Mouse (Mus musculus): ENCODE data around the gene Mdh2. TPM values are rescaled to one million over a fixed set of nuclear protein-coding genes. Genes with fewer than 3 reads are reported as not detected.

Mdh2 gene
- polyA plus RNA-seq, 1 experiment from 2014 or later = 564 TPM

DNA sequence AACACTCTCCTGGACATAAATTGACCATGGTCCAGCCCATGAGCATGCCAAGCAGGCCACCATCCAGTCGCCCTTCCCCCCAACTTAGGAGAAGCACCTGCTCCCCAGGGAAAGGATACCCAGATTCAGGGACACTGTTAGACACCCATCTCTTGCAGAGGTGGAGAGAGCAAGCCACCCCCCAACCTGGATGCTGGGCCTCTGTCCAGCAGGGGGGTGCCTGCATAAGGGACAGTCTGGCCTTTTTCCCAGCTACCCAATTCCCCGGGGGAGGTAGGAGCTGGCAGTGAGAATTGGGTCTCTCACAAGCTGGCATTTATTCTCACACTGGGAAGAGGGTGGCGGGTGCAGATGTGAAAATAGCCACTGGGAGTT, 29.0 kb downstream of the Mdh2 start:
- Histone ChIP-seq H3K4me3 (peak overlapping the region; percentile 60), H3K9ac (peak overlapping the region; percentile 86), H3K9me3 (replicated peaks) (no peaks in the 10 kb centered on the region), H3K4me2 (peak overlapping the region; percentile 68), H3K36me3 (ENCODE audit: poor library complexity, severe bottlenecking) (no peaks in the 10 kb centered on the region), H3K4me1 (peaks cover 18% of the 10 kb centered on the region), H3K27ac (no peak overlapping the region; the same call in 1 of the 2 replicates), H3K27me3 (peaks cover 7% of the 10 kb centered on the region; the same call in 1 of the 2 replicates)
- WGBS = 40% methylated on average over 3 of the region's 3 CpGs
- ATAC-seq = no peak

DNA sequence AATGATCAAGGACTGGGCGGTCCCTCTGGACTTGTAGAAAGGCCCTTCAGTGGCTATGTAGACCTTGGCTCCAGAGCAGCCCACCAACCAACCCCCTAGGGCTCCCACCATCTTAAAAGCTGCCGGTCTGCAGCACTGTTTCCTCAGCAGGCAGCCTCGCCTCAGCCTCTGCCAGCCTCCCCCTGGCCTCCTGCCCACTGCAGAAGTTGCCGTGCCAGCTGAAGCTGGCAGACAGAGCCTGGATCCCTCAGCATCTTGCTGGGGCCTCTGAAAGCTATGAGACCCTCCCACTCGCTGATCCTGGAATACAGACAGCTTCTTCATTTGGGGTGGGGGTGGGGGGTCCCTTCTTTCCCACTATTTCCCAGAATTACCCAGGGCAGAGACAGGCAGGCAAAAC, 34.7 kb downstream of the Mdh2 start:
- H3K27ac ChIP-seq = 0 out of 2 replicates have a peak overlapping the region, but pooled peaks have one; percentile 19
- no peak; the same call in 1 of the 2 replicates for ATAC-seq

DNA sequence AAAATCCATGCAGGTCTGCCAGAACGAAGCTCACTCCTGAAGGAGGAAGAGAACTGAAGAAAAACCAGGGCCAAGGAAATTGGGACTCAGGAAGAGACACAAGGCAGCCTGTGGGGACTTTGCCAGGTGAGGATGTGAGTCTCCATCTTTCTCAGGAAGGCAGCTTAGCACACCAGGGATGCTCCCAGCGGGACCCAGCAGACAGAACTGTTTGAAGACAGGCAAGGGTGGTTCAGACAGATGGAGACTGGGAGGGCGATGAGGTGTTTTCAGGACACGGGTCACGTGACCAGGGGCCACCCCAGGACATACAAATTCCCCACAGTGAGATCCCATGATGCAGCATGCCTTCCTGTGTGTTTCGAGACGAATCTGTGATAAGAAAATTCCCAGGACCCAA, 40.2 kb downstream of the Mdh2 start:
- no peaks in the 10 kb centered on the region for H3K36me3 ChIP-seq (ENCODE audit: poor library complexity, severe bottlenecking)
- ATAC-seq = no peak
- H3K4me1 ChIP-seq = peaks cover 21% of the 10 kb centered on the region
- no peak overlapping the region for H3K4me2 ChIP-seq
- no peak overlapping the region for H3K27ac ChIP-seq
- H3K4me3 ChIP-seq = no peak overlapping the region
- peaks cover 17% of the 10 kb centered on the region for H3K27me3 ChIP-seq
- H3K9me3 ChIP-seq (replicated peaks) = no peaks in the 10 kb centered on the region
- WGBS = 44% methylated on average over 7 of the region's 7 CpGs
- H3K9ac ChIP-seq = no peak overlapping the region

More for the DNA sequence above, 34.7 kb downstream of the Mdh2 start:
- Histone ChIP-seq H3K4me2 (no peak overlapping the region), H3K4me3 (no peak overlapping the region), H3K9ac (no peak overlapping the region), H3K9me3 (replicated peaks) (no peaks in the 10 kb centered on the region), H3K4me1 (peaks cover 8% of the 10 kb centered on the region), H3K36me3 (ENCODE audit: poor library complexity, severe bottlenecking) (no peaks in the 10 kb centered on the region), H3K27me3 (peaks cover 6% of the 10 kb centered on the region)
- 54% methylated on average over 5 of the region's 5 CpGs for WGBS

DNA sequence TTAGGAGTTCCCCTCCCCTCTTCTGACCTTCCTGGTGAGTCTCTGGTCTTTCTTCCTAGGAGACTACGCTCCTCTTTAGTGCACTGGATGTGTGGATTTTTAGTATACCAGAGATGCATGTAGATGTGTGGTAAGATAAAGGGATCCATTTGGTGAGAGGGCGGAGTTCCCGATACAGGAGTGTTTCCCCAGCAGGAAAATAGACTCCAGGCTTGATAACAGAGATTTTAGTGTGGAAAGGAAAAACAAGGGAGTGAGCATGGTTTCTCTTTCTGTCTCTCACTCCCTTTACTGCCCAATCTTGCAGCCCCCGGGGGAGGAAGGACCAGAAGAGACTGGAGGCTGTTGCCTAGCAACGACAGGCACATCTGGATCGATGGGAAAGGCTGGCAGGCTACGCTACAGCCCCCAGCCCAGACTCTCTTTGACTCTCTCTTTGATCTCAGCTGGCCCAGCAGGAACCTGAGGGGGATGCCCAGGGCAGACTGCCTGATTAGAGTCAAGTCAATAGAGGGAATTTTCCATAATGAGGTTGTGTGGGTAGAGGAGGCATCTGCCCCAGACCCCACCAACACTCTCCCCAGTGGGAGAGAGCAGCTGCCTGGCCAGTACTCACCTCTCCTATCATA, 44.1 kb downstream of the Mdh2 start:
- peak; percentile 58 for ATAC-seq
- H3K4me3 ChIP-seq = no peak overlapping the region
- H3K27ac ChIP-seq = peak overlapping the region; percentile 64
- peak overlapping the region; percentile 19 for H3K4me2 ChIP-seq
- H3K9ac ChIP-seq = no peak overlapping the region
- peaks cover 30% of the 10 kb centered on the region for H3K4me1 ChIP-seq
- H3K27me3 ChIP-seq = peaks cover 14% of the 10 kb centered on the region
- 20% methylated on average over 7 of the region's 7 CpGs for WGBS
- H3K9me3 ChIP-seq (replicated peaks) = no peaks in the 10 kb centered on the region
- no peaks in the 10 kb centered on the region for H3K36me3 ChIP-seq (ENCODE audit: poor library complexity, severe bottlenecking)

DNA sequence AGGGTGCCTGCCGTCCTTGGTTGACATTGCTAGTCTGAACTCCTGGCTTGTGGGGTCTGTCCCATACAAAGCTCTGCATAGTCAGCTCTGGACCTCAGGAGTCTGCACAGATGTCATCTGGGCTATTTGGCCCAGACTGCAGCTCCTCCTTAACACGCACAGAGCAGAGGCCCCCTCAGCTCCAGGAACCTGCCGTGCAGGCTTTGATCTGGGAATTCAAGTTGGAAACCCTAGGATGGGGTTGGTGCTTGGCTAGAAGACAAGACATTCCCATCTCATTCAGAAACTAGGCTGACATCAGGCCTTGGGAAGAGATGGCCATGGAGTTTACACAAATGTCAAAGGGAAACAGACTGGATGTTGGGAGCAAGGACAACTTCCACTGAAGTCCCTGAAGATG, 46.2 kb downstream of the Mdh2 start:
- ATAC-seq = no peak
- Histone ChIP-seq H3K27ac (no peak overlapping the region; the same call in 1 of the 2 replicates), H3K4me3 (no peak overlapping the region), H3K27me3 (peaks cover 3% of the 10 kb centered on the region; the same call in 1 of the 2 replicates), H3K9ac (no peak overlapping the region), H3K4me1 (peaks cover 29% of the 10 kb centered on the region), H3K4me2 (no peak overlapping the region), H3K36me3 (ENCODE audit: poor library complexity, severe bottlenecking) (no peaks in the 10 kb centered on the region), H3K9me3 (replicated peaks) (no peaks in the 10 kb centered on the region)
- whole genome bisulfite sequencing = 57% methylated on average over 3 of the region's 3 CpGs

DNA sequence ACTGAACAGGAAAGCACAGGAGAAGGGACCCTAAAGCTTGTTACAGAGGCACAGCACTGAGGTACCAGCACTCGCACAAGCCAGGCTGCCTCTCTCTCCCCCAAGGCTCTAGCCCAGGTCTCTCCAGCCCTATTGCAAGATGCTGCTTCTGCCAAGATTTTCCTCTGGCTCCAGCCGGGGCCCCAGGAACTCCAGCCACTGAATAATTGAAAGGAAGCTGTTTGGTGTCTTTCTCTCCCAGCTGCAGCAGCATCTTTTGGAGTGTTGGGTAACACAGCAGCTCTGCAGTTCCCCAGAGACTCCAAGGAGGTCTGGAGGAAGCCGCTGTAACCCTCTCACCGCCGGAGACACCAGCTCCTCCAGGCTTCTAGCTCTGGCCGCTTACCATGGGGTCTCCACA, 47.9 kb downstream of the Mdh2 start:
- H3K4me1 ChIP-seq = peaks cover 21% of the 10 kb centered on the region
- H3K9me3 ChIP-seq (replicated peaks) = no peaks in the 10 kb centered on the region
- peaks cover under 1% of the 10 kb centered on the region; the same call in 1 of the 2 replicates for H3K27me3 ChIP-seq
- H3K9ac ChIP-seq = peak overlapping the region; percentile 23; the same call in 1 of the 2 replicates
- no peak for ATAC-seq
- no peaks in the 10 kb centered on the region for H3K36me3 ChIP-seq (ENCODE audit: poor library complexity, severe bottlenecking)
- H3K4me2 ChIP-seq = no peak overlapping the region
- H3K4me3 ChIP-seq = no peak overlapping the region
- peak overlapping the region; percentile 22 for H3K27ac ChIP-seq
- WGBS = 42% methylated on average over 6 of the region's 6 CpGs

DNA sequence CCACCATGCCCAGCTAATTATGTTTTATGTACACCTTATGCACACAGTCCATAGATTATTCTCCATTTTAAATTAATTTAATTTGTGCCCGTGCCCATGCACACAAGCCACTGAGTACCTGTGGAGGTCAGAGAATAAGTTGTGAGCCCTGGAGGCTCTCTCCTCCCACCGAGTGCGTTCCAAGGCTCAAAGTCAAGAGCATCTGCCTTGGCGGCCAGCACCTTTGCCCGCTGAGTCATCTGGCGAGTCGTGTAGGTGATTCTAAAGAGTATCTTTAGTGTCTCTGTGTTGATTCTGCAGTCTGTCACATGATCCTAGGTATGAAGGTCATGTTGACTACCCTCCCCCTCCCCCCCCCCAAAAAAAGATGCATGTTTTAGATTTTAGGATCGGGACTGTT, 51.1 kb downstream of the Mdh2 start:
- H3K27me3 ChIP-seq = peaks cover 4% of the 10 kb centered on the region; the same call in 1 of the 2 replicates
- peaks cover 18% of the 10 kb centered on the region for H3K4me1 ChIP-seq
- H3K36me3 ChIP-seq (ENCODE audit: poor library complexity, severe bottlenecking) = no peaks in the 10 kb centered on the region
- no peak overlapping the region for H3K27ac ChIP-seq
- no peak for ATAC-seq
- H3K4me2 ChIP-seq = no peak overlapping the region
- WGBS = 87% methylated on average over 8 of the region's 8 CpGs
- H3K9ac ChIP-seq = no peak overlapping the region
- H3K4me3 ChIP-seq = no peak overlapping the region
- no peaks in the 10 kb centered on the region for H3K9me3 ChIP-seq (replicated peaks)

DNA sequence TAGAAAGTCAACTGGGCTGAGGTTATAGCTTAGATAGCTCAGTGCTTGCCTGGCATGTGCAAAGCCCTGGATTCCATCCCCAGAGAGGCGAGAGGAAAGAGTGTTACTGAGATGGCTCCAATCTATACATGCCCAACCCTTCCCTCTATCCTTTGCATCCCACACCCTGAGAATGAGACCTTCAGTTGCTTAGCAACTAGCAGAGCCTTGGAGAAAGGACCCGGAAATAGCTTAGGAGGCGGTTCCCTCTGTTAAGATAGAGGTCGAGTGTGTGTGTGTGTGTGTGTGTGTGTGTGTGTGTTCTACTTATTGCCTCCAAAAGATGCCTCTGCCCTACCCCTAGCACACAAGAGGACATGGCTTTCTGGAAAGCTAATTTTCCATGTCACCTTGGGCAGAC, 54.4 kb downstream of the Mdh2 start:
- WGBS = 32% methylated on average over 4 of the region's 4 CpGs
- Histone ChIP-seq H3K9me3 (replicated peaks) (no peaks in the 10 kb centered on the region), H3K4me3 (no peak overlapping the region), H3K27ac (peak overlapping the region; percentile 32; the same call in 1 of the 2 replicates), H3K9ac (no peak overlapping the region), H3K27me3 (peaks cover 16% of the 10 kb centered on the region; the same call in 1 of the 2 replicates), H3K4me2 (no peak overlapping the region), H3K4me1 (peaks cover 27% of the 10 kb centered on the region), H3K36me3 (ENCODE audit: poor library complexity, severe bottlenecking) (no peaks in the 10 kb centered on the region)
- no peak for ATAC-seq

DNA sequence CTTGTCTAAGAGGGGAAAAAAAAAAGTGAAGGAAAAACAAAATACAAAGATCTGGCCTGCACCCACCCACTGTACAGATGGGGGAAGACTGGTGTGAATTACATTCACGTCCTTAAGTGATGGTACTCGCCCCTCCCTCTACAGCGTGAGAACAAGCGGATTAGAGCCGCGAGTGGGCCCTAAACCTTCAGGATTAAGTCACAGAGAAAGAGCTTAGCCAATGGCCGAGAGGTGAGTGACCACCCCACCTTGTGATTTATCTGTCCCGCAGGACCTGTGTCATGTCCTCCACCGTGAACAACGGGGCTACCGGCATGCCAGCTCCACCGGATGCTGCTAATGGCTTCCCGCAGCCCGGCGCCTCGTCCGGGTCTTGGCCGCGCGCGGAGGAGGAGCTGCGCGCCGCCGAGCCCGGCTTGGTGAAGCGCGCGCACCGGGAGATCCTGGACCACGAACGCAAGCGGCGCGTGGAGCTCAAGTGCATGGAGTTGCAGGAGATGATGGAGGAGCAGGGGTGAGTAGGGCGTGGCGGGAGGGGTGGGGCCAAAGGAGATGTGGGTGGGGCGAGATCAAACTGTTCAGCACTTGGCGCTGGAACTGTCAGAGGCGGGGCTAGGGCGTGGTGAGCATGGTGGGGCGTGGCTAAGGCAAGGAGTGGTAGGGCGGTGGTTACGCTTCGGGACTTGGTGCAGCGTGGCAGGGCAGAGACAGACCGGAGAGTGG, 56.6 kb downstream of the Mdh2 start:
- Histone ChIP-seq H3K27me3 (peaks cover 16% of the 10 kb centered on the region; the same call in 1 of the 2 replicates), H3K9ac (peak overlapping the region; percentile 68), H3K27ac (peak overlapping the region; percentile 4), H3K4me2 (peak overlapping the region; percentile 89), H3K4me1 (peaks cover 27% of the 10 kb centered on the region), H3K4me3 (peak overlapping the region; percentile 50), H3K36me3 (ENCODE audit: poor library complexity, severe bottlenecking) (no peaks in the 10 kb centered on the region), H3K9me3 (replicated peaks) (no peaks in the 10 kb centered on the region)
- ATAC-seq = peak; percentile 93
- WGBS = under 1% methylated on average over 47 of the region's 47 CpGs

DNA sequence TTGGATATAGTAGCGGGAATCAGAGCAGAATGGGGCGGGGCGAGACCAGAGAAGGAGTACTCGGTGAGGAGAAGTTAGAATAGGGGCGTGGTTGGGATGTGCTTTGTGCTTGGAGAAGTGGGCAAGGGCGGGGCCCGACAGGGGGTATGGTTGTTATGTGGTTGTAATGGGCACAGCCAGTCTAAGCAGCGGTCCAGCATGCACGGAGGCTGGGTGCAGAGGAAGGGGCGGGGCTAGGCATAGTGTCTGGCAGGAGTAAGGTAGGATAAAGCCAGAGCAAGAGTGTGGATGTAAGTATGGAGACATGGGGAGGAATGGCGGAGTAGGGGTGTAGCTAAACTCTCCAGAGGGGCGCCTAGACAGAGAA, 57.2 kb downstream of the Mdh2 start:
- ATAC-seq = peak; percentile 77
- peak overlapping the region; percentile 89 for H3K4me2 ChIP-seq
- H3K36me3 ChIP-seq (ENCODE audit: poor library complexity, severe bottlenecking) = no peaks in the 10 kb centered on the region
- no peak overlapping the region for H3K27ac ChIP-seq
- peaks cover 27% of the 10 kb centered on the region for H3K4me1 ChIP-seq
- H3K9me3 ChIP-seq (replicated peaks) = no peaks in the 10 kb centered on the region
- under 1% methylated on average over 12 of the region's 12 CpGs for WGBS
- H3K4me3 ChIP-seq = peak overlapping the region; percentile 50
- peak overlapping the region; percentile 68; the same call in 1 of the 2 replicates for H3K9ac ChIP-seq
- peaks cover 21% of the 10 kb centered on the region; the same call in 1 of the 2 replicates for H3K27me3 ChIP-seq

DNA sequence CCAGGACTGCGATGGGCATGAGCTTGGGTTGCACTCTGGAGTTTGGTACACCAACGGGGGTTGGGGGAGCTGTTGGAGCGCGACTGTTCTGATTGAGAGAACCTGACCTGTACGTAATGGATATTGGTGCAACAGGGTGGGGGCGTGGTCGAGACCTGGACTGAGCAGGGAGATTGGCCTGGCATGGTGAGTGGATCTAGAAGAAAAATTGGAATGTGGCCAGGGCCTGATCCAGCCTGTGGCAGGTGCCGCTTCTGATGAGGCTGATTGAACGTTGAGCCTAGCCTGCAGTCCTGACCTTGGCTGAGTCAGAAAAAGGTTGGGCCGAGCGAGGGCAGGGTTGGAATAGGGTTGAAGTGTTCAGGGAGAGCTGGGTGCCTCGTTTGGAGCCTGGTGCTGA, 57.7 kb downstream of the Mdh2 start:
- Histone ChIP-seq H3K36me3 (ENCODE audit: poor library complexity, severe bottlenecking) (no peaks in the 10 kb centered on the region), H3K27me3 (peaks cover 24% of the 10 kb centered on the region; the same call in 1 of the 2 replicates), H3K4me1 (peaks cover 27% of the 10 kb centered on the region), H3K4me3 (no peak overlapping the region; the same call in 1 of the 2 replicates), H3K9me3 (replicated peaks) (no peaks in the 10 kb centered on the region), H3K4me2 (peak overlapping the region; percentile 89), H3K9ac (0 out of 2 replicates have a peak overlapping the region, but pooled peaks have one; percentile 68), H3K27ac (no peak overlapping the region)
- ATAC-seq = no peak
- 18% methylated on average over 12 of the region's 12 CpGs for WGBS
